Mouse (Mus musculus) embryonic facial prominence, embryonic 14.5 days (tissue): ENCODE data around the gene Gm20388. TPM values are rescaled to one million over a fixed set of nuclear protein-coding genes. Genes with fewer than 3 reads are reported as not detected.

Source experiments
- ATAC-seq: fragments of 200-750 bp; cut with Nextera tagmentation; 2 replicates; pipeline ENCODE4 v1.8.0; 2017; ENCODE audit warnings: low read depth, moderate number of reproducible peaks, moderate TSS enrichment
- DNase-seq: peaks from one replicate; pipeline ENCODE4 v3.0.0-alpha.2; 2015; ENCODE audit warnings: low spot score
- H3K27ac ChIP-seq: fragments of 300-500 bp; sonication (generic); replicated peaks from 2 replicates; pipeline ENCODE4 v1.5.1; 2014; ENCODE audit warnings: low read depth, mild to moderate bottlenecking, low read length, moderate library complexity
- H3K27me3 ChIP-seq: fragments of 300-500 bp; sonication (generic); replicated peaks from 2 replicates; pipeline ENCODE4 v1.6.1; 2014; ENCODE audit warnings: low read length; ENCODE audit not compliant: control insufficient read depth, insufficient read depth
- H3K36me3 ChIP-seq: fragments of 300-500 bp; sonication (generic); 2 replicates; pipeline ENCODE4 v1.6.1; 2014; ENCODE audit warnings: low read length, mixed read lengths; ENCODE audit not compliant: control insufficient read depth, insufficient read depth
- H3K4me1 ChIP-seq: fragments of 300-500 bp; sonication (generic); 2 replicates; pipeline ENCODE4 v1.6.1; 2014; ENCODE audit warnings: antibody characterized with exemption, low read length; ENCODE audit not compliant: control insufficient read depth, insufficient read depth
- H3K4me2 ChIP-seq: fragments of 300-500 bp; sonication (generic); 2 replicates; pipeline ENCODE4 v1.6.1; 2014; ENCODE audit warnings: low read depth, mild to moderate bottlenecking, low read length, moderate library complexity, mixed read lengths
- H3K4me3 ChIP-seq: fragments of 300-500 bp; sonication (generic); 2 replicates; pipeline ENCODE4 v1.5.1; 2014; ENCODE audit warnings: low read depth, mild to moderate bottlenecking, low read length
- H3K9ac ChIP-seq: fragments of 300-500 bp; sonication (generic); 2 replicates; pipeline ENCODE4 v1.6.1; 2014; ENCODE audit warnings: low read depth, mild to moderate bottlenecking, low read length, moderate library complexity, mixed read lengths
- H3K9me3 ChIP-seq: fragments of 300-500 bp; sonication (generic); 2 replicates; pipeline ENCODE4 v1.6.1; 2016; ENCODE audit warnings: low read length; ENCODE audit not compliant: control insufficient read depth
- WGBS: fragments of 180-500 bp; shearing (Covaris S2); extraction: QIAGEN DNeasy Blood & Tissue Kit; methylation state at CpG from one replicate; pipeline ENCODE4 v1.1.7; 2014; 5-methylcytosine and 5-hydroxymethylcytosine counted together
- polyA plus RNA-seq: library from polyadenylated mRNA; unstranded; fragments of >200 nt; fragmentation: Nextera tagmentation; extraction: Ambion mirVana; gene quantifications from 2 replicates; pipeline ENCODE4 v1.2.1, GENCODE M21; 2014

Gene Gm20388
- polyA plus RNA-seq, 1 experiment from 2014 or later = not detected

GRCm38 (mm10) chr8:120249800-120250336, 339.2 kb downstream of the Gm20388 start:
- DNase-seq (no peak), ATAC-seq (no peak)
- 59% methylated on average over 9 of the region's 9 CpGs for WGBS
- peak overlapping the region; percentile 23; the same call in 1 of the 2 replicates for H3K9ac ChIP-seq
- H3K4me3 ChIP-seq = no peak overlapping the region
- peaks cover 21% of the 10 kb centered on the region; the same call in 1 of the 2 replicates for H3K4me1 ChIP-seq
- H3K9me3 ChIP-seq = no peaks in the 10 kb centered on the region
- H3K27ac ChIP-seq = peak overlapping the region; percentile 68; the same call in 1 of the 2 replicates
- H3K27me3 ChIP-seq = no peaks in the 10 kb centered on the region
- no peaks in the 10 kb centered on the region for H3K36me3 ChIP-seq
- H3K4me2 ChIP-seq = no peak overlapping the region

- Histone ChIP-seq H3K4me2 (no peak overlapping the region), H3K4me1 (peaks cover 23% of the 10 kb centered on the region), H3K9me3 (no peaks in the 10 kb centered on the region), H3K4me3 (no peak overlapping the region), H3K9ac (peak overlapping the region; percentile 3; the same call in 1 of the 2 replicates), H3K27me3 (no peaks in the 10 kb centered on the region), H3K36me3 (no peaks in the 10 kb centered on the region), H3K27ac (peak overlapping the region; percentile 13; the same call in 1 of the 2 replicates)
- DNase-seq (no peak), ATAC-seq (peak; percentile 15; the same call in 1 of the 2 replicates)
- 67% methylated on average over 16 of the region's 16 CpGs for WGBS
These were observed 340.2 kb downstream of the Gm20388 start for GRCm38 (mm10) chr8:120250750-120251410.

- H3K27me3 ChIP-seq = no peaks in the 10 kb centered on the region
- peaks cover 29% of the 10 kb centered on the region for H3K4me1 ChIP-seq
- ATAC-seq = peak; percentile 55
- H3K4me3 ChIP-seq = no peak overlapping the region
- peak; percentile 58 for DNase-seq
- H3K27ac ChIP-seq = no peak overlapping the region
- WGBS = 68% methylated on average over 9 of the region's 9 CpGs
- H3K4me2 ChIP-seq = no peak overlapping the region
- no peaks in the 10 kb centered on the region for H3K36me3 ChIP-seq
- no peak overlapping the region for H3K9ac ChIP-seq
- no peaks in the 10 kb centered on the region for H3K9me3 ChIP-seq
These were observed 340.9 kb downstream of the Gm20388 start for GRCm38 (mm10) chr8:120251411-120252035.

GRCm38 (mm10) chr8:120253626-120254025, 343.0 kb downstream of the Gm20388 start:
- H3K4me1 ChIP-seq = peaks cover 34% of the 10 kb centered on the region
- WGBS = 75% methylated on average over 8 of the region's 8 CpGs
- no peak for ATAC-seq
- H3K9ac ChIP-seq = no peak overlapping the region
- H3K9me3 ChIP-seq = no peaks in the 10 kb centered on the region
- H3K36me3 ChIP-seq = no peaks in the 10 kb centered on the region
- no peak for DNase-seq
- no peak overlapping the region for H3K4me2 ChIP-seq
- H3K27me3 ChIP-seq = no peaks in the 10 kb centered on the region
- H3K27ac ChIP-seq = no peak overlapping the region
- H3K4me3 ChIP-seq = no peak overlapping the region

- no peak for ATAC-seq
- no peak overlapping the region for H3K4me2 ChIP-seq
- 86% methylated on average over 6 of the region's 6 CpGs for whole genome bisulfite sequencing
- no peak for DNase-seq
- H3K4me3 ChIP-seq = no peak overlapping the region
- H3K4me1 ChIP-seq = peaks cover 35% of the 10 kb centered on the region
- H3K9ac ChIP-seq = no peak overlapping the region
- H3K27ac ChIP-seq = no peak overlapping the region
- no peaks in the 10 kb centered on the region for H3K27me3 ChIP-seq
- H3K9me3 ChIP-seq = no peaks in the 10 kb centered on the region
- no peaks in the 10 kb centered on the region for H3K36me3 ChIP-seq
These were observed 344.9 kb downstream of the Gm20388 start for GRCm38 (mm10) chr8:120255406-120255987.

- Histone ChIP-seq H3K4me3 (no peak overlapping the region), H3K27me3 (no peaks in the 10 kb centered on the region), H3K9me3 (no peaks in the 10 kb centered on the region), H3K36me3 (no peaks in the 10 kb centered on the region), H3K4me1 (peaks cover 42% of the 10 kb centered on the region), H3K9ac (peak overlapping the region; percentile 17; the same call in 1 of the 2 replicates), H3K4me2 (no peak overlapping the region), H3K27ac (no peak overlapping the region)
- ATAC-seq (no peak), DNase-seq (peak; percentile 50)
- 42% methylated on average over 6 of the region's 6 CpGs for WGBS
These were observed 346.3 kb downstream of the Gm20388 start for GRCm38 (mm10) chr8:120256958-120257357.

- H3K4me3 ChIP-seq = no peak overlapping the region
- peak; percentile 75 for DNase-seq
- H3K9me3 ChIP-seq = no peaks in the 10 kb centered on the region
- H3K36me3 ChIP-seq = no peaks in the 10 kb centered on the region
- H3K4me1 ChIP-seq = peaks cover 53% of the 10 kb centered on the region
- no peaks in the 10 kb centered on the region for H3K27me3 ChIP-seq
- no peak overlapping the region for H3K4me2 ChIP-seq
- ATAC-seq = peak; percentile 58
- no peak overlapping the region for H3K9ac ChIP-seq
- WGBS = 46% methylated on average over 13 of the region's 13 CpGs
- H3K27ac ChIP-seq = no peak overlapping the region
These were observed 348.6 kb downstream of the Gm20388 start for GRCm38 (mm10) chr8:120259206-120259605.

GRCm38 (mm10) chr8:120260677-120261076, 350.0 kb downstream of the Gm20388 start:
- Histone ChIP-seq H3K9ac (0 out of 2 replicates have a peak overlapping the region, but pooled peaks have one; percentile 34), H3K4me1 (peaks cover 67% of the 10 kb centered on the region), H3K27ac (0 out of 2 replicates have a peak overlapping the region, but pooled peaks have one; percentile 18), H3K27me3 (no peaks in the 10 kb centered on the region), H3K4me2 (no peak overlapping the region), H3K36me3 (no peaks in the 10 kb centered on the region), H3K4me3 (no peak overlapping the region), H3K9me3 (no peaks in the 10 kb centered on the region)
- ATAC-seq (no peak), DNase-seq (no peak)
- WGBS = 84% methylated on average over 5 of the region's 5 CpGs
